Mouse (Mus musculus): ENCODE results near the gene Rtbdn.

Gene Rtbdn

DNA sequence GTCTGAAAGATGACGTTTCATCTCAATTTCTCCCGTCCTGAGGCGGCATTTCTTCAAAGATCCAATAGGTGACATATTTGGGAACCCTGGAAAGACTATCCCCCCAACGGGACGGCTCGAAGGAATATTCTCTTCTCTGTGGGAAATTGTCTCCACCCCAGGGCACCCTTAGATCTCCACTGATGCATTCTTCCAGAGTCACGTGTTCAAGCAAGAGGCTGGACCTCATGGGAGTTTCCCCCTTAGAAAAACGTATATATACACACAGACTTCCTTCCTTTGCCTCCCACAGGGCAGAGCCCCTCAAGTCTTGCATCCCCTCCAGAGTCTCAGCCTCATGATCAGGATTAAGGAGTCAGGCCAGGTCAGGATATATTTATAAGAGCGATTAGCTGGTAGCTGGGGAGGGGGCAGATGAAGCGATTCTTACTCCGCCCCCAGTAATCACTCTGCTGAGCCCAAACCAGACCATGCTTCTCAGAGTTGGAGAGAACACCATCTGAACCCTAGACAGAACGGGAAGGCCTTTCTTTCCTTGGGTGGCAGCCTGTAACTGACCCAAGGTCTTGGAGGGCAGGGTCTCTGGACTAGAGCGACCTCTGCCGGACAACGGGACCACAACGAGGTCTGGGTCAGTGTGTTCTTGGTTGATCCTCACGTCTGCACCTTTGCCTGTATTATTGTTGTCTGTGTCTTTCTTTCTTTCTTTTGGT is at the start of gene Rtbdn:
TSS of gene Rtbdn (plus strand) at position 464 of the 713 bp plus-strand sequence.
- peak; percentile 76 to 84 for DNase-seq

DNA sequence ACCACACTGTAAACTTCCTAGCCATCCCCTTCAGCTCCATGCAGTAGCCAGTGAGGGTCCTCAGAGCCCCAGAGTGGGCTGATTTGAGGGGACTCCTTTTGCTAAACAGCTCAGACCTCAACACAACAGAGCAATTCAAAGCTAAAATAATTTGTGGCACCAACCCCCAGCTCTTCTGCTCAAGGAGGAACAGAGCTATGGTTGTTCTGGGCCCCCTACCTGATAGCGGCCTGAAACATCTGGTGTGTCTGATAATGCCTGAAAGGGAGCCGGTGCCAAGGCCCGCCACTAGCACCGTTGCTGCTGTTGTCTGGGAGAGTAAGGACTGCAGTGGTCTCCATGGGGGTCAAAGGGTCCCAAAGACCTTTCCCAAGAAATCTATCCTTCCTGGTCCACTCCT is 45.7 kb upstream of the Rtbdn start:
- DNase-seq: no peak

DNA sequence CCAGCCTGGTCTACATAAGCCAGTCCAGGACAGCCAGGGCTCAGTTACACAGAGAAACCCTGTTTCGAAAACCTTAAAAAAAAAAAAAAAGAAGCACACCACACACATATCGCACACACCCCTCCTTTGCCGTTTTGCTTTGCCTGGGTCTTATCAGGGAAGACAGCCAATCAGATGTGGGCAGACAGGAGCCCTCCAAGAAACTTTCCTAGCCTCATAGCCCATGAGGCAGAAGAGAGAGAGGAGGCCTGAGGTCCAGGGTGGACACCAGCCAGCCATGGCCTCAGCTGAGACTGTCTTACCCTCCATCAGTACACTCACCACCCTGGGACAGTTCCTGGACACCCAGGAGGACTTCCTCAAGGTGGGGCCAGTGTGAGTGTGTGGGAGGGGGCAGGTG is 45.0 kb upstream of the Rtbdn start, which contains the start of gene Klf1:
TSS of gene Klf1 (plus strand) at position 177 of the 400 bp plus-strand sequence.
- DNase-seq: peak in 1 of 2 experiments; percentile 15

DNA sequence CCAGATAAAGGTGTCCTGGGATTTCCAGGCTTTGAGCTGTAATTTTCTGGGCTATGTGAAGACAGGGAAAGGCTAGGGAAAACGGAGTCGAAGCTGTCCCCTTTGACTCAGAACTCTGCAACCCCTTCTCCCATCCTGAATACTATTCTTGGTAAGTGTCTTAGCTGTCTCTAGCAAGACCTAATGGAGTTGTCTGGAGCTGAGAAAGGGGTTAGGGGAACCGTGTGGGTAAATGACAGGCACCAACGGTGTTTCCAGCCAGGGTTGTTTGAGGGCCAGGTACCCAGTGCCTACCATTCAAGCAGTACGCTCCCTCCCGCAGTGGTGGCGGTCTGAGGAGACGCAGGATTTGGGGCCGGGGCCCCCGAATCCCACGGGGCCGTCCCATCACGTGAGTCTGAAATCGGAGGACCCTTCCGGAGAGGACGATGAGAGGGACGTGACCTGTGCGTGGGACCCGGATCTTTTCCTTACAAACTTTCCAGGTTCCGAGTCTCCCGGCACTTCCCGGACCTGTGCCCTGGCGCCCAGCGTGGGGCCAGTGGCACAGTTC is 44.3 kb upstream of the Rtbdn start:
- DNase-seq: no peak

DNA sequence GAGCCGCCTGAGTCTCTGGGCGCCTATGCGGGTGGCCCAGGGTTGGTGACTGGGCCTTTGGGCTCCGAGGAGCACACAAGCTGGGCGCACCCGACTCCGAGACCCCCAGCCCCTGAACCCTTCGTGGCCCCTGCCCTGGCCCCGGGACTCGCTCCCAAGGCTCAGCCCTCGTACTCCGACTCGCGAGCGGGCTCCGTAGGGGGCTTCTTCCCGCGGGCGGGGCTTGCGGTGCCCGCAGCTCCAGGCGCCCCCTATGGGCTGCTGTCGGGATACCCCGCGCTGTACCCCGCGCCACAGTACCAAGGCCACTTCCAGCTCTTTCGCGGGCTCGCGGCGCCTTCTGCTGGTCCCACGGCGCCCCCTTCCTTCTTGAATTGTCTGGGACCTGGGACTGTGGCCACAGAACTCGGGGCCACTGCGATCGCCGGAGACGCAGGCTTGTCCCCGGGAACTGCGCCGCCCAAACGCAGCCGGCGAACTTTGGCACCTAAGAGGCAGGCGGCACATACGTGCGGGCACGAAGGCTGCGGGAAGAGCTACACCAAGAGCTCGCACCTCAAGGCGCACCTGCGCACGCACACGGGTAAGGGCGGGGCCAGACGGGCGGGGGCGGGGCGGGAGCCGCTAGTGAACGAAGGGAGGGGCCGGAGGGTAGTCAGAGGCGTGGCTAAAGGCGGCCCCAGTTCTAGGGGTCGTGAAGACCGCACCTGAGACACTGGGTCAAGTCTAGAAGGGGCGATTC is 43.7 kb upstream of the Rtbdn start:
- peak; percentile 99 for DNase-seq

DNA sequence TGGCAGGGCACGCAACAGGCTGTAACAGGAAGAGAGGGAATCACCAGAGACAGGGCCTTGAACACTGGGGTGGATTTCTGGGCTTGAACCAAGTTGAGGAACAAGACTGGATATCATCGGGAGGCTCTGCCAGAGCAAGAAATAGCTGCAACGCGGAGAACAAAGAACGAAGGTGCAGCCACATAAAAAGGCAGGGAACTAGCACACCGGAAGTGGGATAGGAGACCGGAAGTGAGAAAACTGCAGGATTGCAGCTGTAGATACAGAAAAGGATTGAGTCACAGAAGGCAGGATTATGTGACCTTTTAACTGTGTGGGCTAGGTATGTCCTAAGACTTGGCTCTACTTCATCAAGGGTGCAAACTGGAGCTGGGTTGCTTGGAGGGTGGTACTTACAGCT is 42.4 kb upstream of the Rtbdn start:
- no peak for DNase-seq

DNA sequence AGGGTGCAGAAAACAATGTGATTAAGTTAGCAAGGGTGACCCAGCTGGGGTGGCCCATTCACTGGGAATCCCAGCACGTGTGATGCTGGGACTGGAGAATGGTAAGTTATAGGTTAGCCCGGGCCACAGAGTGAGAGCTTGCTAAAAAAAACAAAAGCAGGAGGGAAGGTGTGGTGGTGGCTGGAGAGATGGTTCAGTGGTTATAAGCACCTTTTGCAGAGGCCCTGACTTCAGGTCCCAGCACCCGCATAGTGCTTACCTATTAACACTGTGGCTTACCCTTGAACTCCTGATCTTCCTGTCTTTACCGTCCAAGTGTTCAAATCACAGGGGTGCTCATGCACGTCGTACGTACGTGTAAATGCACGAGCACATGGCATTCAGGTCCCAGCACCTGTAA is 39.8 kb upstream of the Rtbdn start:
- no peak for DNase-seq

DNA sequence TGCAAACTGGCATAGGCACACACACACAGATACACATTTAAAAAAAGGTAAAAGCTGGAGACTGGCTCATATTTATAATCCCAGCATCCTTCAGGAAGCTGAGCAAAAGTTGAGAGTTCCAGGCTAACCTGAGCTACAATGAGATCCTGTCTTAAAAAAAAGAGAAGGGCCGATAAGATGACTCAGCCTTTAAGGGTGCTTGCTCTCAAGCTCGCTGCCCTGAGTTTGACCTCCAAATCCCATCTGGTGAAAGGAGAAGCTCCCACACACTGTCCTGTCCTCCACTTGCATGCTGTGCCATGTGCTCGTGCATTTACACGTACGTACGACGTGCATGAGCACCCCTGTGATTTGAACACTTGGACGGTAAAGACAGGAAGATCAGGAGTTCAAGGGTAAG is 39.3 kb upstream of the Rtbdn start:
- no peak for DNase-seq

DNA sequence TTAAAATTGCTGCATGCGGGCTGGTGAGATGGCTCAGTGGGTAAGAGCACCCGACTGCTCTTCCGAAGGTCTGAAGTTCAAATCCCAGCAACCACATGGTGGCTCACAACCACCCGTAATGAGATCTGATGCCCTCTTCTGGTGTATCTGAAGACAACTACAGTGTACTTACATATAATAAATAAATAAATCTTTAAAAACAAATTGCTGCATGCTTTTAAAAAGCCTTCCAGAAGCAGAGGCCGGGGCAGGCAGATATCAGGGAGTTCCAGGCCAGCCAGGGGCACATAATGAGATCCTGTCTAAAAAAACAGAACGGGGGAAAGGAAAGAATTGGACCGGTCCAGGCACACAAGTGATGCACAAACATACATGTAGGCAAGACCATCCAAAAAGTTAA is 38.8 kb upstream of the Rtbdn start:
- peak in 1 of 2 experiments; percentile 21 for DNase-seq

DNA sequence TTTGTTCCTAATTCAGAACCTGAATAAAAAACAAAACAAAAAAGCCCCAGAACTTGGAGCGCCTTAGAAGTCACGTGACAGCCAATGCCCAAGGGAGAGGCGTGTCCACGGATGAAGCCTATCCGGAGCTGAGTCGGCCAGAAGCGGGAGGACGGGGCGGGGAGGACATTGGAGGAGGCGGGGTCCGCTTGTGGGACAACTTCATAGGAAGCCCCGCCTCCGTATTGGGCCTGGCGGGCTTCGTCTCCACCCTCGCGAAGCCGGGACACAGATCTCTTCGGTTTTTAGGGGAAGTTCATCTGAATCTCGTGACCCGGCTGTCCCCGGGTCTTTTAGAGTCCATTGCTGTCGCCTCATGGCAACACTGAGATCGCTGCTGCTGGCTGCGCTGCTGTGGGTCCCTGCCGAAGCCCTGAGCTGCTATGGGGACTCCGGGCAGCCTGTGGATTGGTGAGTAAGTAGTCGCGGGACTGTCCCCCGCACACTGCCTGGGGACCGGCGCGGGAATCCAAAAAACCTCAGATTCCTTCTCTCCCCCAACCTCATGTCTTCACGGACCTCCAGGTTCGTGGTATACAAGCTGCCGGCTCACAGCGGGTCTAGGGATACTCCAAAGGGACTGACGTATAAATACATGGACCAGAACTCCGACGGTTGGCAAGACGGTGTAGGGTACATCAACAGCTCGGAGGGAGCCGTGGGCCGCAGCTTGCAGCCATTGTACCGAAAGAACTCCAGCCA is 38.2 kb upstream of the Rtbdn start, which contains the start of gene Dnase2a:
TSS of gene Dnase2a (plus strand) at position 140 of the 741 bp plus-strand sequence.
- peak; percentile 79 to 86 for DNase-seq

DNA sequence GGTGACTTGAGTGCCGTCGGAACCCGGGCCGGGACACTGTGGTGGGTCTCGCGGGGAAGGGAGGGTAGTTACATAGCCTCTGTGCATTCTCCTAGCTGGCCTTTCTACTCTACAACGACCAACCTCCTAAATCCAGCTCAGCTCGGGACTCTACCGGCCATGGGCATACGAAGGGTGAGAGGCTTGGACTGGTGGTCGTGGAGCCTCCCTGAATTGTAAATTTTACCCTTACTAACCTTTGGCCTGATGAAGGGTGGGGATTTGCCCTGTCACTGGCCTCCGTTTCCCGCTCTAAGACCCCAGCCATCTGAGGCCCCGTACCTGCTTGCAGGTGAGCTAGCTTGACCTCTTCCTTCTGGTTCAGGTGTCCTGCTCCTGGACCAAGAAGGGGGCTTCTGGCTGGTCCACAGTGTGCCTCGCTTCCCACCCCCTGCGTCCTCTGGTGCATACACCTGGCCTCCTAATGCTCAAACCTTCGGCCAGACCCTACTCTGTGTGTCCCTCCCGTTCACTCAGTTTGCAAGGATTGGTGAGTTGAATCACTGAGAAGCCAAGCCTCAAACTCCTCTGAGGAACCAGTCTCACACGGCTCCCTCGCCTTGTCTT is 37.5 kb upstream of the Rtbdn start:
- DNase-seq: peak in 1 of 2 experiments; percentile 33

DNA sequence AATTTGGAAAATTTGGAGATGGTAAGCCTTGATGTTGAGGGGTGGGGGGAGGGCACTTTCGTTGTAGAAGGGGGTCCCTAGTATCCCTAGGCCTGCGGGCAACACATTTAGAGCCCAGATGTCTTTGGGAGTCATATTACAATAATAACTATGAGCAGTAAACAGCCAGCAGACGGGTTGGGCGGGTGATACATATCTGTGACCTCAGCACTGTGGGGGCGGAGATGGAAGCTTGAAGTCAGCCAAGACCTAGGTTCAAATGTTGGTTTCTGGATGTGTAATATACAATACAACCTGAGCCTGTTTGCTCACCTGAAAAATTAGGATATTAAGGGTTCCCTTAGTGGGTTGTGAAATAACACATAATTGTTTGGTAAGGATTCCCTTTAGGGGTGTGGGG is 36.8 kb upstream of the Rtbdn start:
- peak in 1 of 2 experiments; percentile 24 for DNase-seq

DNA sequence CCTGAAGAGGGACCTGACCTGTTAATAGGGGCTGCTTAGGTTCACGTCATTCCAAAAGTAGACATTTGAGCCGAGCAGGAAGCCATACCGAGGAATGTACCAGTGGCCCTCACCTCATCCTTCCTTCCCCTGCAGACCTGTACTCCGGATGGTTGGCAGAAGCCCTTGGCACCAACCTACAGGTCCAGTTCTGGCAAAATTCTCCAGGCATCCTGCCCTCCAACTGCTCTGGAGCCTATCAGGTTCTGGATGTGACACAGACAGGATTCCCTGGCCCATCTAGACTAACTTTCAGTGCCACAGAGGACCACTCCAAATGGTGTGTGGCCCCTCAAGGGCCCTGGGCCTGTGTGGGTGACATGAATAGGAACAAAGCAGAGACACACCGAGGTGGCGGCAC is 36.2 kb upstream of the Rtbdn start:
- peak; percentile 81 to 82 for DNase-seq

DNA sequence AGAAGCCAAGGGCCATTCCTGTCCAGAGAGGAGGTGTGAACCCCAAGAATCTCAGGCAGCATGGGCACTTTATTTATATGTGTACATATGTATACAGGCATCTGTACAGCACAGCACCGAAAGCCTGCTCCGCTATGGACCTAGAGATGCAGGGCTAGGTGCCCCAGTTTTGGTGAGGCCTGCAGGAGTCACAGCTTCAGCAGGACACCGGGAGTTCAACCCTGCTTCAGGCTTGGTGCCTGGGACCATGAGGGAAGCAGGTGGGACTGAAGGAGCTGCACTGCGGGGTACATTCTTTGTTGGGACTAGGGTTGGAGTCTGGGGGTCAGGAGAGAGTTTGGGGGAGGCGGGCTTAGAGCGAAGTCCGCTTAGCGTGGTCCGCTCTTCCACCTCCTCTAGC is 34.9 kb upstream of the Rtbdn start:
- DNase-seq: no peak

DNA sequence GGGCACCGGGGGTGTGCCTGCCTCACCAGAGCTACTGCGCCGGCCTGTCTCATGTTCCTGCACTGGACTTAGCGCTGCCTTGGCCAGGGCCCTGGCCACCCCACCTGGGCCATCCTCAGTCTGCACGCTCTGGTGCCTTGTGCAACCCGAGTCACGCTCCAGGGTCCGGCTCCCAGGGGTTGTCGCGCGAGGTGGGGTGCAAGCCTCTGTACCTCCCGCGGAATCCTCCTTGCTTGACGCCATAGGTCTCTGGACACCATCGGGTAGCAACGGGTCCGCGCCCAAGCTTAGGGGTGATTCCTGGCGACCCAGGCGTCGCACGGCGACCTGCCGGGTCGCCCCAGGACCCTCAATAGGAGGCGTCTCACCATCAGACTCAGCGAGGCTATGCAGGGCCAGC is 34.4 kb upstream of the Rtbdn start:
- DNase-seq: peak in 1 of 2 experiments; percentile 51

DNA sequence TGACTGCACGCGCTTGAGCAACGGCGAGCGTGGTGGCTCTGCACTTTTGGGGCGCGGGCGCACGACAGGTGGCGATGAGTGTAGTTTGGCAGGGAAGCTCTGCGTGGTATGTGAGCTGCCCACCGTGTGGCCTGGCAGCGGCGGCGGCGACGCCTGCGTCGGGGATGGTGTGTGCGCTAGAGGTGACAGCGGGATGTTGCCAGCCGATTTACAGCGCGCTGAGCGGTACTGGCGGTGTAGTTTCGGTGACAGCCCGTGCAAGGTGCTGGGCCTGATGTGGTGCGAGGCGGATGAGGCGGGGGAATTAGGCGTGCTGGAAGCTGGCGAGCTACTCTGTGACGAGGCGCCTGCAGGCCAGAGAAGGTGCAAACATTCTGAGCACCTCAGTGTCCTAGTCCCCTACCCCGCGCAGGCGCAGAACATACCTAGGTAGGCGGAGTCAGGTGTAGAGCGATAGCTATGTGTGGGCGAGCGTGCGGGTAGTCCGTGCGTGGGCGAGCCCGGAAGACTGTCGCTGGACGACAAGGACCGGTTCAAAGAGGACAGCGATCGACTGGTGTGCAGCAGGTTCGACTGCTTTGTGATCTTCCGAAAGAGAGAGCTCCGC is 33.8 kb upstream of the Rtbdn start:
- peak; percentile 91 to 93 for DNase-seq

DNA sequence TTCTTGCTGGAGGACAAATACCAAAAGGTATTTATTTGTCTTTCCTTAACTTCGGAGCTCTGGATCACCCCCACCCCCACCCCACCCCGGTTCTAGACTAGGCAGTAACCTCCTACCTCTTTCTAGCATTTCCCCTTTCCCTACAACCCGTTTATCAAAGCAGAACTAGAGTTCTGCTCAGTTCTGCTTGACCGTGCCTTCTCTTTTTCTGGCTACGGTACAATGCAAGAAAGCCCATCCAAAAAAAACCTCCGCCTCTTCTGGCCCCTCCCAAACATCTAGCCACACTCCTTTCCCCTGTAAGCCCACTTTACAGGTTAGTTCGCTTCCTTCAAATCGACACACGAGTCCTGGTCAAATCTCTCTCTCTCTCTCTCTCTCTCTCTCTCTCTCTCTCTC is 33.3 kb upstream of the Rtbdn start:
- peak in 1 of 2 experiments; percentile 21 for DNase-seq

DNA sequence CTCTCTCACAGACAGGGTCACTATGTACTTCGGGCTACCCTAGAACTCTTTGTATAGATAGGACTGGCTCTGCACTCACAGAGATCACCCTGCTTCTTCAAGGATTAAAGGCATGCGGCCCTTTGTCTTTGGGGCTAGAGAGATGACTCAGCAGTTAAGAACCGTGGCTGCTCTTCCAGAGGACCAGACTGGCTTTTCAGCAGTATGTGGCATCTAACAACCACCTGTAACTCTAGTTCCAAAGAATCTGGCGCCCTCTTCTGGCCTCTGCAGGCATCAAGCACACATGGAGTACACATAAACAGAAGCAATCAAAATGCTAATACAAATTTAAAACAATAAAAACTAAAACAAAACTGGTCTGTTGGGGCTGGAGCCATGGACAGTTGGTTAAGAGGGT is 32.8 kb upstream of the Rtbdn start:
- DNase-seq: peak; percentile 50 to 74

DNA sequence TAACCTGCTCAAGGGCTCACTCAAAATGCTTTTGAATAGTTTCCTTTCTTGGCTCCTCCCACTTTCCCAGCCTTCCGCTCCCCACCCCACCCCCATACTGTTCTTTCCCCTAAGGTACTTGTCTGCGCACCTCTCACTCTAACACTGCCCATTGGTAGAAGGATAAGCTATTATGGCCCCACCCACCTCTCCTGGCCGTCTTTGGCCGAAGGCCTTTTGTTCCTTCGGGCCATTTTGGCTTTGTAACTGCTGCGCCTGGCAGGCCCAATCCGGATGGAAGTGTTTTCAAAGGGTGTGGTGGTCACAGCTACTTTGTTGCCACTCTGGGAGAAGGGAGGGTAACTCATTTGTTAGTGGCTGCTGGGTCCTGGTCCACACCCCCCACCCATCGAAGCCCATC is 31.5 kb upstream of the Rtbdn start:
- DNase-seq: peak in 1 of 2 experiments; percentile 7

DNA sequence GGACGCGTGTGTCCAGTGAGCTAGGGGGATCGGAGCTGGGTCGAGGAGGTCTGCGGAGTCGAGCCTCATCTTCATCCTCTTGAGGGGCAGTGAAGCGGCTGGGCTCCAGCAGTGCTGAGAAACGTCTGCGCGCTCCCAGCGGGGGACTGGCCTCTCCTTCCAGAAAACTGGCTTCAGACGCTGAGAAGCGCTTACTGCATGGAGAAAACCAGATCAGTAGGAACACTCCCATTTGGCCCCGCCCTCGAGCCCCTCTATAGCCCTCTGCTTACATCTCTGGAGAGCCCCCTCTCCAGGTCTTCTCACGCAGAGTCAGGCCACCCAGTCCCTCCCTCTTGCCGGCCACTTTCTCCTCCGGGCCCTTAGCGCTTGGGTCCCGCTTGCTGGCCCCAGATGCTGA is 29.0 kb upstream of the Rtbdn start:
- peak in 1 of 2 experiments; percentile 49 for DNase-seq

DNA sequence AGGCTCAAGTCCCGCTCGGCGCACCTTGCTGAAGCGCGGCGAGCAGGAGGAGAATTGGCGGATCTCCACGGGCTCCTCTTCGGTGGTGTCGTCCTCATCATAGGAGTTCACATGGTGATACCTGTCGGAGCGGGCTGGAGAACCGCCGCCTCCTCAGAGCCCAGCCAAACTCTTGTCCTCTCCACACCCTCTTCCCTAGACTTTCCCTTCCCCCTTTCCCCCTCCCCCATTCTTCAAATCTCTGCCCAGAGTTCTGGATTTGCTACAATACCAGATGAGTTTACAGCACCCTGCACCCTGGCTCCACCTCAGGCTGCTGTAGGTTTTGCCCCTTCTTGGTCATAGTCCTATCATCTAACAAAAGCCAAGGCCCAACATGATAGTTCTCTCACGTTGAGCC is 28.1 kb upstream of the Rtbdn start:
- no peak for DNase-seq

DNA sequence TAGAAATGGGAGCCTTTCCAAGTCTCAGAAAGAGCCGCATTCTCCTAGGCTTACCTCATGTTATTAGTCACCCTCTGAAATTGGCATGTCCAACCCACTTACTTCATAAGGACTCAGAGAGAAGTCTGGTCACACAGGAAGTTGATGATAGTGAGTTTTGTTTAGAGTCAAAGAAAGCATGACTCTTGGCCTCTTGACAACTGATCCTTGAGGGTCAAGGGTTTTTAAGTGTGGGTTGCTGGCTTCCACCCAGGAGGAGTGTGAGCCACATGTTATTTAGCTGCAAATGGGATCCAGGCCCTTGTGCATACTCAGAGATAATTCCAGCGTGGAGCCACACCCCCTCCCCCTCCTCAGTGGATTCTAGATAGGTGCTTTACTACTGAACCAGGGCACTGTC is 25.2 kb upstream of the Rtbdn start:
- no peak for DNase-seq
